In the genomic region with DNA sequence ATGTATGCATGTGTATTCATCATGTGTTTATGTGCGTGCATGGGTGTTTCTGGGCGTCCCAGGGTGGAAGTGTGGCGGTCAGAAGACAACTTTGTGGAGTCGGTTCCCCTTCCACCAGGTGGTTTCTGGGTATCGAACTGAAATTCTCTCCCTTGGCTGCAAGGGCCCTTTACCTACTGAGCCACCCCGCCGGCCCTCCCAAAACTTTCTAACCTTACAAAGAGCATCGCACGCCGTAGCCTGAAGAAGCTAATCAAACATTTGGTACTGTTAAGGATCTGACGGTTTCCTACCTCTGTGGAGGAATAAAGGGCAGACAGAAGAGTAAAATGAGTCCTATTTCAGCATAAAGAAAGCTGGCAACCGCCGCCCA, we compare ENCODE assay signal across 7 mouse cellular contexts. TPM values are rescaled to one million over a fixed set of nuclear protein-coding genes. Genes with fewer than 3 reads are reported as not detected.
A peak's percentile ranks its signal among the peaks of the same experiment; 100 is the strongest.
DNase-seq lines count a peak whose midpoint lies in the region; ATAC-seq lines count a peak whose summit lies in the region.

No protein-coding gene starts in this region.

- peak overlapping the region; percentile 84 for H3K9ac ChIP-seq in limb, embryonic 12.5 days (replicated peaks)
- peak overlapping the region; percentile 71 for H3K9ac ChIP-seq in midbrain, embryonic 15.5 days

- peaks cover 10% of the 10 kb centered on the region for H3K4me1 ChIP-seq in heart, embryonic 10.5 days
- 0 out of 2 replicates have a peak, but pooled peaks cover 3% of the 10 kb centered on the region for H3K4me1 ChIP-seq in limb, embryonic 12.5 days (replicated peaks)
- H3K4me1 ChIP-seq in midbrain, embryonic 15.5 days = peaks cover 15% of the 10 kb centered on the region; the same call in 1 of the 2 replicates

- H3K9me3 ChIP-seq in heart, embryonic 10.5 days = no peaks in the 10 kb centered on the region
- no peaks in the 10 kb centered on the region for H3K9me3 ChIP-seq in limb, embryonic 12.5 days
- no peaks in the 10 kb centered on the region for H3K9me3 ChIP-seq in midbrain, embryonic 15.5 days

- H3K27ac ChIP-seq in heart, embryonic 10.5 days = peak overlapping the region; percentile 92
- peak overlapping the region; percentile 84 for H3K27ac ChIP-seq in limb, embryonic 12.5 days
- H3K27ac ChIP-seq in midbrain, embryonic 15.5 days = peak overlapping the region; percentile 77

- ATAC-seq in limb, embryonic 12.5 days (ENCODE audit: insufficient number of reproducible peaks, insufficient read depth, low FRiP score, low TSS enrichment, low read depth) = 0 out of 2 replicates have a peak, but pooled peaks have one; percentile 32
- peak; percentile 60 for ATAC-seq in midbrain, embryonic 15.5 days (replicated peaks)

- peak overlapping the region; percentile 70 for H3K4me3 ChIP-seq in heart, embryonic 10.5 days
- H3K4me3 ChIP-seq in limb, embryonic 12.5 days (replicated peaks) = peak overlapping the region; percentile 64
- H3K4me3 ChIP-seq in midbrain, embryonic 15.5 days = peak overlapping the region; percentile 53

- 13% methylated on average over 13 of the region's 13 CpGs for WGBS in heart, embryonic 10.5 days
- WGBS in limb, embryonic 12.5 days = 9% methylated on average over 13 of the region's 13 CpGs
- WGBS in midbrain, embryonic 15.5 days = 11% methylated on average over 13 of the region's 13 CpGs

- peak; percentile 12 for DNase-seq in ovary, postnatal 36 days (ENCODE audit: low spot score)
- DNase-seq in ovary, adult 18-20 months (ENCODE audit: low spot score) = no peak
- DNase-seq in c-Kit-negative CD71-positive TER-119-positive erythroid progenitor cells, embryonic 14.5 days (ENCODE audit: low read depth, low spot score) = peak; percentile 36
- peak; percentile 77 for DNase-seq in heart, embryonic 10.5 days (ENCODE audit: low spot score)
- peak; percentile 35 for DNase-seq in thymus, postnatal 14 days

- H3K4me2 ChIP-seq in limb, embryonic 12.5 days = peak overlapping the region; percentile 72
- H3K4me2 ChIP-seq in midbrain, embryonic 15.5 days = peak overlapping the region; percentile 86

- no peaks in the 10 kb centered on the region for H3K27me3 ChIP-seq in heart, embryonic 10.5 days (ENCODE audit: insufficient read depth, poor library complexity, severe bottlenecking)
- H3K27me3 ChIP-seq in limb, embryonic 12.5 days = no peaks in the 10 kb centered on the region
- no peaks in the 10 kb centered on the region for H3K27me3 ChIP-seq in midbrain, embryonic 15.5 days (replicated peaks)

- no peaks in the 10 kb centered on the region; the same call in 1 of the 2 replicates for H3K36me3 ChIP-seq in heart, embryonic 10.5 days
- H3K36me3 ChIP-seq in limb, embryonic 12.5 days = 0 out of 2 replicates have a peak, but pooled peaks cover 5% of the 10 kb centered on the region
- H3K36me3 ChIP-seq in midbrain, embryonic 15.5 days (replicated peaks) = no peaks in the 10 kb centered on the region

RNA-seq across cellular contexts. Expression of a gene that starts 0.5 kb away (rescaled TPM):
- polyA plus RNA-seq in heart, embryonic 10.5 days (2016; fragmentation: Nextera tagmentation; extraction: Ambion mirVana) = 36.5 and 45.3 TPM in 2 replicates
- 30.7 and 35.0 TPM in 2 replicates for polyA plus RNA-seq in limb, embryonic 12.5 days (2016; fragmentation: Nextera tagmentation; extraction: Ambion mirVana)
- polyA plus RNA-seq in midbrain, embryonic 15.5 days (2015; fragmentation: Nextera tagmentation; extraction: Ambion mirVana) = 23.5 and 25.7 TPM in 2 replicates

RNA-seq across cellular contexts. Expression of a gene that starts 20.7 kb away (rescaled TPM):
- polyA plus RNA-seq in heart, embryonic 10.5 days (2016; fragmentation: Nextera tagmentation; extraction: Ambion mirVana) = 7.4 and 11.4 TPM in 2 replicates
- polyA plus RNA-seq in limb, embryonic 12.5 days (2016; fragmentation: Nextera tagmentation; extraction: Ambion mirVana) = 11.0 and 11.5 TPM in 2 replicates
- 6.2 and 7.2 TPM in 2 replicates for polyA plus RNA-seq in midbrain, embryonic 15.5 days (2015; fragmentation: Nextera tagmentation; extraction: Ambion mirVana)

RNA-seq across cellular contexts. Expression of a gene that starts 20.7 kb away (rescaled TPM):
- 26.1 and 31.0 TPM in 2 replicates for polyA plus RNA-seq in heart, embryonic 10.5 days (2016; fragmentation: Nextera tagmentation; extraction: Ambion mirVana)
- 36.0 and 38.5 TPM in 2 replicates for polyA plus RNA-seq in limb, embryonic 12.5 days (2016; fragmentation: Nextera tagmentation; extraction: Ambion mirVana)
- 26.1 and 28.4 TPM in 2 replicates for polyA plus RNA-seq in midbrain, embryonic 15.5 days (2015; fragmentation: Nextera tagmentation; extraction: Ambion mirVana)
